Mouse (Mus musculus) stomach, embryonic 14.5 days (tissue): ENCODE measurements around the gene Sqstm1. TPM values are rescaled to one million over a fixed set of nuclear protein-coding genes. Genes with fewer than 3 reads are reported as not detected.
A peak's percentile ranks its signal among the peaks of the same experiment; 100 is the strongest.

ENCODE experiments used
- ATAC-seq: fragments of 200-750 bp; cut with Nextera tagmentation; 2 replicates; pipeline ENCODE4 v1.8.0; 2017; ENCODE audit warnings: low read depth, moderate TSS enrichment; ENCODE audit not compliant: insufficient number of reproducible peaks, insufficient read depth, low FRiP score
- H3K27ac ChIP-seq: fragments of 300-500 bp; sonication (generic); 2 replicates; pipeline ENCODE4 v1.5.1; 2014; ENCODE audit warnings: mild to moderate bottlenecking, low read length, moderate library complexity, mixed read lengths
- H3K27me3 ChIP-seq: fragments of 300-500 bp; sonication (generic); 2 replicates; pipeline ENCODE4 v1.6.1; 2014; ENCODE audit warnings: low read length, control low read depth, mixed read lengths; ENCODE audit not compliant: control insufficient read depth, insufficient read depth
- H3K36me3 ChIP-seq: fragments of 300-500 bp; sonication (generic); 2 replicates; pipeline ENCODE4 v1.6.1; 2014; ENCODE audit warnings: mild to moderate bottlenecking, control low read depth, low read length, moderate library complexity, mixed read lengths; ENCODE audit not compliant: control insufficient read depth, insufficient read depth
- H3K4me1 ChIP-seq: fragments of 300-500 bp; sonication (generic); 2 replicates; pipeline ENCODE4 v1.6.1; 2014; ENCODE audit warnings: low read length, control low read depth, mixed read lengths; ENCODE audit not compliant: control insufficient read depth, insufficient read depth
- H3K4me2 ChIP-seq: fragments of 300-500 bp; sonication (generic); replicated peaks from 2 replicates; pipeline ENCODE4 v1.6.1; 2014; ENCODE audit warnings: low read depth, low read length, control low read depth
- H3K4me3 ChIP-seq: fragments of 300-500 bp; sonication (generic); 2 replicates; pipeline ENCODE4 v1.5.1; 2014; ENCODE audit warnings: low read depth, low read length, control low read depth
- H3K9ac ChIP-seq: fragments of 300-500 bp; sonication (generic); replicated peaks from 2 replicates; pipeline ENCODE4 v1.6.1; 2014; ENCODE audit warnings: low read depth, mild to moderate bottlenecking, control low read depth, low read length, moderate library complexity, mixed read lengths
- H3K9me3 ChIP-seq: fragments of 300-500 bp; sonication (generic); 2 replicates; pipeline ENCODE4 v1.6.1; 2016; ENCODE audit warnings: low read depth, low read length, control low read depth; ENCODE audit not compliant: control insufficient read depth
- WGBS: fragments of 180-500 bp; shearing (Covaris S2); extraction: QIAGEN DNeasy Blood & Tissue Kit; methylation state at CpG from one replicate; pipeline ENCODE4 v1.1.7; 2014; 5-methylcytosine and 5-hydroxymethylcytosine counted together
- polyA plus RNA-seq: library from polyadenylated mRNA; unstranded; fragments of >200 nt; fragmentation: Nextera tagmentation; extraction: Ambion mirVana; gene quantifications from 2 replicates; pipeline ENCODE4 v1.2.1, GENCODE M21; 2014

Gene Sqstm1
- polyA plus RNA-seq, 1 experiment from 2014 or later: 173 TPM

DNA sequence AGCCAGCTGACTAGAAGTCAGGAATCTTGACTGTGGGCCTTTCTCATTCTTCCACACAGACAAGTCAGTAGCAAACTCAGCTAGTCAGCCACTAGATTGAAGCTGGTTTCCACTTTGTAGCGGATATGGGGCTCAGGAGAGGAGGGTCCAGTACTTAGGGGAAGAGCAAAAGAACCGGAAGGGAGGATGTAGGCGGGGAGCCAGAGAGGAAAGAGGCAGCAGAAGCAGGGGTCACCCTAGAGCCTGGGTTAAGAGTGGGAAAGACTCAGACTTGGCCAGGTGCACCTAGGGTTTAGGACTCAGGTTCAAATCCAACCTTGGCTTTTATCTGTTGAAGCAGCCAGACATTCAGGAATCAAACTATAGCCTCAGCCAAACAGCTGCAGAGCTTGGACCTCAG lies 16.6 kb upstream of the Sqstm1 start:
- no peak overlapping the region for H3K4me3 ChIP-seq
- H3K27me3 ChIP-seq: no peaks in the 10 kb centered on the region
- peaks cover 2% of the 10 kb centered on the region; the same call in 1 of the 2 replicates for H3K36me3 ChIP-seq
- H3K9me3 ChIP-seq: no peaks in the 10 kb centered on the region
- H3K4me2 ChIP-seq: peak overlapping the region; percentile 97; the same call in 1 of the 2 replicates
- WGBS: 78% methylated on average over 3 of the region's 3 CpGs
- no peak for ATAC-seq
- H3K9ac ChIP-seq: no peak overlapping the region
- peaks cover 25% of the 10 kb centered on the region for H3K4me1 ChIP-seq
- no peak overlapping the region for H3K27ac ChIP-seq

DNA sequence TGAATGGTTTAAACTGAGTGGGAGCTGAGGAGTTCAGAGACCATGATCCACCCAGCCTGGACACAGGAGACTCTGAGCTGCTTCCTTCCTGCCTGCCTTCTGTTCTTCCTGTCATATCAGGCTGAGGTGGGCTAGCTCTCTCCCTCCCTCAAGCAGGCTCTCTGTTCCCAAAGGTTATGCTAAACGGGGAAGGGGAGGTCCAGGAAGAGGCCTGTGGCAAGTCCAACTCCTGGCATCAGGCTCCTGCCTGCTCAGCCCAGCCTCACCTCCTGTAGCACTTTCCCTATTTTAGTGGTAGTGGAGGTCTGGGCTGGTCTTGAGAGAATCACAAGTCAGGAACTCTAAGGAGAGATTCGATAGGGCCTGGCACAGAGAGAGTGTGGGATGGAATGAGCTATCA lies 15.8 kb upstream of the Sqstm1 start:
- no peaks in the 10 kb centered on the region for H3K9me3 ChIP-seq
- H3K27me3 ChIP-seq: no peaks in the 10 kb centered on the region
- H3K9ac ChIP-seq: 0 out of 2 replicates have a peak overlapping the region, but pooled peaks have one; percentile 89
- peak overlapping the region; percentile 97 for H3K4me2 ChIP-seq
- 26% methylated on average over 2 of the region's 2 CpGs for WGBS
- no peaks in the 10 kb centered on the region for H3K36me3 ChIP-seq
- peak overlapping the region; percentile 2; the same call in 1 of the 2 replicates for H3K27ac ChIP-seq
- ATAC-seq: no peak
- H3K4me1 ChIP-seq: peaks cover 25% of the 10 kb centered on the region
- H3K4me3 ChIP-seq: peak overlapping the region; percentile 66

- Histone ChIP-seq H3K9ac (peak overlapping the region; percentile 89), H3K27ac (peak overlapping the region; percentile 79), H3K27me3 (no peaks in the 10 kb centered on the region), H3K4me2 (peak overlapping the region; percentile 97), H3K4me3 (peak overlapping the region; percentile 66), H3K36me3 (no peaks in the 10 kb centered on the region), H3K9me3 (no peaks in the 10 kb centered on the region), H3K4me1 (peaks cover 25% of the 10 kb centered on the region)
- 3% methylated on average over 34 of the region's 34 CpGs for WGBS
- ATAC-seq: peak; percentile 25
Measured at GRCm38 (mm10) chr11:50225611-50226378, 15.2 kb upstream of the Sqstm1 start.

- no peaks in the 10 kb centered on the region for H3K9me3 ChIP-seq
- H3K4me1 ChIP-seq: peaks cover 25% of the 10 kb centered on the region
- peak overlapping the region; percentile 89 for H3K9ac ChIP-seq
- peak; percentile 87 for ATAC-seq
- H3K27me3 ChIP-seq: no peaks in the 10 kb centered on the region
- H3K27ac ChIP-seq: peak overlapping the region; percentile 79
- peak overlapping the region; percentile 66 for H3K4me3 ChIP-seq
- no peaks in the 10 kb centered on the region for H3K36me3 ChIP-seq
- under 1% methylated on average over 65 of the region's 70 CpGs for whole genome bisulfite sequencing
- H3K4me2 ChIP-seq: peak overlapping the region; percentile 97
Measured at GRCm38 (mm10) chr11:50224671-50225530, 14.3 kb upstream of the Sqstm1 start.

GRCm38 (mm10) chr11:50223783-50224662 lies 13.4 kb upstream of the Sqstm1 start:
- Histone ChIP-seq H3K4me2 (peak overlapping the region; percentile 97), H3K9me3 (no peaks in the 10 kb centered on the region), H3K4me3 (peak overlapping the region; percentile 66), H3K9ac (peak overlapping the region; percentile 89), H3K36me3 (no peaks in the 10 kb centered on the region), H3K27ac (peak overlapping the region; percentile 79; the same call in 1 of the 2 replicates), H3K4me1 (peaks cover 20% of the 10 kb centered on the region), H3K27me3 (no peaks in the 10 kb centered on the region)
- no peak for ATAC-seq
- 7% methylated on average over 17 of the region's 17 CpGs for WGBS

- no peak overlapping the region for H3K4me3 ChIP-seq
- no peak overlapping the region for H3K27ac ChIP-seq
- no peak for ATAC-seq
- H3K4me2 ChIP-seq: no peak overlapping the region
- WGBS: 62% methylated on average over 7 of the region's 7 CpGs
- H3K9me3 ChIP-seq: no peaks in the 10 kb centered on the region
- peaks cover 15% of the 10 kb centered on the region; the same call in 1 of the 2 replicates for H3K4me1 ChIP-seq
- H3K9ac ChIP-seq: no peak overlapping the region
- no peaks in the 10 kb centered on the region for H3K27me3 ChIP-seq
- H3K36me3 ChIP-seq: no peaks in the 10 kb centered on the region
Measured at GRCm38 (mm10) chr11:50222559-50223276, 12.1 kb upstream of the Sqstm1 start.

- 43% methylated on average over 2 of the region's 2 CpGs for WGBS
- no peak for ATAC-seq
- H3K36me3 ChIP-seq: no peaks in the 10 kb centered on the region
Measured at GRCm38 (mm10) chr11:50219833-50220232, 9.2 kb upstream of the Sqstm1 start.

More at GRCm38 (mm10) chr11:50219833-50220232, 9.2 kb upstream of the Sqstm1 start:
- Histone ChIP-seq H3K9ac (no peak overlapping the region), H3K4me1 (peaks cover 11% of the 10 kb centered on the region; the same call in 1 of the 2 replicates), H3K4me3 (no peak overlapping the region), H3K4me2 (no peak overlapping the region), H3K27ac (no peak overlapping the region), H3K9me3 (no peaks in the 10 kb centered on the region), H3K27me3 (no peaks in the 10 kb centered on the region)
